Mouse (Mus musculus) mouse trophoblast stem cell (cell line): ENCODE measurements at regions not wholly inside any gene's neighbourhood (a gene's known extent, or its start where the extent isn't known, plus 50 kb on each side); places are given as distances from the start of the nearest gene placed in this dataset.

Experiments used
- in situ Hi-C, 2 experiments: fragments of 300-500 bp; cut with MseI, MboI; formaldehyde crosslinking; loops; 2 replicates in 1 of 2; 3 replicates in 1 of 2; pipeline ENCODE4 v1.15.1; 2025

- in situ Hi-C loops: no loop called here
Observed at GRCm38 (mm10) chr14:24876508-24876907, 389.6 kb downstream of the Rps24 start.

- in situ Hi-C loops: no loop called here
Observed at GRCm38 (mm10) chr14:24877853-24878252, 390.9 kb downstream of the Rps24 start.

- in situ Hi-C loops: no loop called here
Observed at GRCm38 (mm10) chr14:24886164-24886563, 399.2 kb downstream of the Rps24 start.

GRCm38 (mm10) chr14:24886896-24887421 lies 400.0 kb downstream of the Rps24 start:
- in situ Hi-C loops: no loop called here

GRCm38 (mm10) chr14:24890856-24891255 lies 403.9 kb downstream of the Rps24 start:
- in situ Hi-C loops: no loop called here

- in situ Hi-C loops: no loop called here
Observed at GRCm38 (mm10) chr14:24895196-24895595, 408.3 kb downstream of the Rps24 start.

GRCm38 (mm10) chr14:24896681-24897080 lies 409.8 kb downstream of the Rps24 start:
- in situ Hi-C loops: no loop called here

GRCm38 (mm10) chr14:24900501-24901179 lies 413.7 kb downstream of the Rps24 start:
- in situ Hi-C loops: no loop called here

- in situ Hi-C loops: no loop called here
Observed at GRCm38 (mm10) chr14:24901726-24902125, 414.8 kb downstream of the Rps24 start.

GRCm38 (mm10) chr14:24902870-24903269 lies 415.9 kb downstream of the Rps24 start:
- in situ Hi-C loops: no loop called here

- in situ Hi-C loops: no loop called here
Observed at GRCm38 (mm10) chr14:24904712-24905111, 417.8 kb downstream of the Rps24 start.

GRCm38 (mm10) chr14:24906916-24907315 lies 420.0 kb downstream of the Rps24 start:
- in situ Hi-C loops: no loop called here

GRCm38 (mm10) chr14:24908377-24908776 lies 421.5 kb downstream of the Rps24 start:
- in situ Hi-C loops: no loop called here

GRCm38 (mm10) chr14:24911621-24912020 lies 424.7 kb downstream of the Rps24 start:
- in situ Hi-C loops: no loop called here

GRCm38 (mm10) chr14:24919056-24919455 lies 432.1 kb downstream of the Rps24 start:
- in situ Hi-C loops: no loop called here

GRCm38 (mm10) chr14:24922006-24922405 lies 435.1 kb downstream of the Rps24 start:
- in situ Hi-C loops: no loop called here

GRCm38 (mm10) chr14:24924561-24924960 lies 437.6 kb downstream of the Rps24 start:
- in situ Hi-C loops: no loop called here

GRCm38 (mm10) chr14:24926086-24927048 lies 439.4 kb downstream of the Rps24 start:
- in situ Hi-C loops: no loop called here

GRCm38 (mm10) chr14:24928726-24929125 lies 441.8 kb downstream of the Rps24 start:
- in situ Hi-C loops: no loop called here

- in situ Hi-C loops: no loop called here
Observed at GRCm38 (mm10) chr14:24930251-24930650, 443.3 kb downstream of the Rps24 start.

- in situ Hi-C loops: no loop called here
Observed at GRCm38 (mm10) chr14:24937876-24938275, 451.0 kb downstream of the Rps24 start.

GRCm38 (mm10) chr14:24939068-24939467 lies 452.1 kb downstream of the Rps24 start:
- in situ Hi-C loops: no loop called here
